Mouse (Mus musculus) embryonic fibroblast, embryonic 13.5 days (primary cell): Measurements from ENCODE around the gene Isoc2b.

ENCODE experiments used
- CTCF ChIP-seq: IDR thresholded peaks from 2 replicates; pipeline ENCODE4 v1.5.1; 2011; ENCODE audit warnings: mild to moderate bottlenecking, control low read depth, low read length, moderate library complexity, borderline replicate concordance; ENCODE audit not compliant: insufficient read depth
- POLR2A ChIP-seq: IDR thresholded peaks from 2 replicates; pipeline ENCODE4 v1.6.1; 2011; ENCODE audit warnings: low read depth, mild to moderate bottlenecking, control low read depth, low read length, moderate library complexity

- TF ChIP-seq CTCF (no peak), POLR2A (no peak)
Measured at GRCm38 (mm10) chr7:4900523-4900851, 30.4 kb upstream of the Isoc2b start.
